Mouse (Mus musculus): ENCODE measurements around the gene Tspo. TPM values are rescaled to one million over a fixed set of nuclear protein-coding genes. Genes with fewer than 3 reads are reported as not detected.

Tspo gene
- polyA plus RNA-seq, 1 experiment from 2014 or later: 112 TPM

Small RNAs within 50 kb of the gene (microRNA-seq; reads per million reads assigned to microRNA genes)
- not detected for gene Gm24575

Other genes starting within 250 kb of the Tspo start
- 43.8 and 45.8 TPM in 2 replicates for gene Arfgap3, start 213.3 kb upstream of the Tspo start, polyA plus RNA-seq (2015; fragmentation: Nextera tagmentation; extraction: Ambion mirVana)
- 71.4 and 73.6 TPM in 2 replicates for gene Pacsin2, start 99.0 kb upstream of the Tspo start, polyA plus RNA-seq (2015; fragmentation: Nextera tagmentation; extraction: Ambion mirVana)
- gene Ttll1, start 52.7 kb upstream of the Tspo start, polyA plus RNA-seq (2015; fragmentation: Nextera tagmentation; extraction: Ambion mirVana): 21.8 and 23.1 TPM in 2 replicates
- 15.2 and 15.5 TPM in 2 replicates for gene Bik, start 36.7 kb upstream of the Tspo start, polyA plus RNA-seq (2015; fragmentation: Nextera tagmentation; extraction: Ambion mirVana)
- gene Mcat, start 195 bp downstream of the Tspo start, polyA plus RNA-seq (2015; fragmentation: Nextera tagmentation; extraction: Ambion mirVana): 26.6 and 28.2 TPM in 2 replicates
- 30.5 and 32.7 TPM in 2 replicates for gene Ttll12, start 31.6 kb downstream of the Tspo start, polyA plus RNA-seq (2015; fragmentation: Nextera tagmentation; extraction: Ambion mirVana)
- 3.8 and 4.9 TPM in 2 replicates for gene Scube1, start 161.4 kb downstream of the Tspo start, polyA plus RNA-seq (2015; fragmentation: Nextera tagmentation; extraction: Ambion mirVana)
- 0.43 and 0.73 TPM in 2 replicates for gene Mpped1, start 215.9 kb downstream of the Tspo start, polyA plus RNA-seq (2015; fragmentation: Nextera tagmentation; extraction: Ambion mirVana)